ENCODE assay signal across 22 mouse cellular contexts in the genomic region with DNA sequence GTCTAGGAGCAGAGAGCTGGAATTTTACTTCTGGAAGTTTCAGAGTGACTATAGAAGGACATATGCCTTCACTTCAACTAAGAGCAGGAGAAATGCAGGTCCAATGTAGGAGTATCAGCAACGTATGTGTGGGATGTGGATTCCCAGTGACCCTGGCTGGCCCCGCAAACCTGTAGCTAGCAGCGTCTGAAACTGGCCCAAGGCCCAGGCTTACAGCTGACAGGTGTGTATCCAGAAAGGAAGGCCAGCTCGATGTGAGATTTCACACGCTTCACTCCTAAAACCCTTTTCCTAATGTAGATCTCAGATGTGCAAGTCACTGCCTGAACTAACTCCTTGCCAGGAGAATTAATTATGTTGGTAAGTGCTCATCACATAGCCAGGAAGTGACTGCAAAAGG.
DNase-seq lines count a peak whose midpoint lies in the region; ATAC-seq and TF ChIP-seq lines count a peak whose summit lies in the region.
"Had no signal": no experiment of that assay in that cellular context is flagged by ENCODE, and none has a peak within 500 bp of the region (broad histone marks: within the 10 kb centered on the region; RNA-seq: fewer than 3 reads in every experiment).

No protein-coding gene starts in this region.

- ATAC-seq in heart, embryonic 11.5 days (replicated peaks; ENCODE audit: insufficient number of reproducible peaks, low FRiP score, low TSS enrichment): no peak
- ATAC-seq in lung, postnatal 0 days: no peak
- ATAC-seq: forebrain, embryonic 13.5 days; hindbrain, embryonic 16.5 days; intestine, embryonic 16.5 days had no signal

- H3K4me3 ChIP-seq in heart, adult 2 months: no peak overlapping the region
- no peak overlapping the region for H3K4me3 ChIP-seq in heart, embryonic 11.5 days (ENCODE audit: low read depth, low read length)
- H3K4me3 ChIP-seq in lung, postnatal 0 days (ENCODE audit: low read depth, low read length): no peak overlapping the region
- H3K4me3 ChIP-seq: erythroblast, embryonic 14.5 days; forebrain, embryonic 13.5 days; layer of hippocampus, adult 2 months; liver, embryonic 13.5 days; midbrain, embryonic 10.5 days had no signal

- H3K9ac ChIP-seq in heart, adult 2 months (ENCODE audit: low read depth, low read length): no peak overlapping the region
- no peak overlapping the region for H3K9ac ChIP-seq in heart, embryonic 11.5 days (ENCODE audit: low read depth, low read length)
- H3K9ac ChIP-seq in lung, postnatal 0 days (replicated peaks; ENCODE audit: low read depth): no peak overlapping the region
- H3K9ac ChIP-seq: forebrain, embryonic 13.5 days; liver, embryonic 13.5 days; lung, embryonic 14.5 days had no signal

- TF ChIP-seq CTCF in heart, adult 2 months (IDR thresholded peaks at IDR 0.05): no peak
- no peak for TF ChIP-seq CTCF in lung, postnatal 0 days (IDR thresholded peaks at IDR 0.05)

- no peak overlapping the region for H3K4me2 ChIP-seq in heart, embryonic 11.5 days
- no peak overlapping the region for H3K4me2 ChIP-seq in lung, postnatal 0 days (replicated peaks; ENCODE audit: low read depth, low read length)
- H3K4me2 ChIP-seq: forebrain, embryonic 13.5 days; liver, embryonic 13.5 days; lung, embryonic 14.5 days had no signal

- no peaks in the 10 kb centered on the region for H3K4me1 ChIP-seq in heart, adult 2 months (ENCODE audit: control insufficient read depth, insufficient read depth, low read length)
- H3K4me1 ChIP-seq in heart, embryonic 11.5 days (ENCODE audit: control insufficient read depth, insufficient read depth, low read length): no peaks in the 10 kb centered on the region; the same call in 1 of the 2 replicates
- H3K4me1 ChIP-seq in lung, postnatal 0 days (ENCODE audit: insufficient read depth, low read depth, low read length): no peaks in the 10 kb centered on the region
- H3K4me1 ChIP-seq: forebrain, embryonic 13.5 days; liver, embryonic 13.5 days; midbrain, embryonic 10.5 days had no signal

- DNase-seq in heart, adult 2 months: peak; percentile 20 to 37
- peak; percentile 3 for DNase-seq in kidney, postnatal 4 days
- DNase-seq in kidney, postnatal 14 days: no peak
- DNase-seq in heart, postnatal 14 days: peak; percentile 32 to 34
- DNase-seq in lung, postnatal 0 days (ENCODE audit: low spot score): no peak
- no peak for DNase-seq in retina, embryonic 14.5 days (ENCODE audit: low spot score)
- DNase-seq: adrenal gland, postnatal 36 days; cerebellum, adult 2 months; cerebellum, postnatal 36 days; layer of hippocampus, postnatal 36 days; liver, embryonic 13.5 days; lung, embryonic 14.5 days; lung, postnatal 4 days; right cerebral cortex, adult 18-20 months; thymus, postnatal 14 days had no signal

- H3K79me2 ChIP-seq in heart, adult 2 months (replicated peaks; ENCODE audit: control insufficient read depth, insufficient read depth, low read length): no peaks in the 10 kb centered on the region

- H3K9me3 ChIP-seq in heart, embryonic 11.5 days (replicated peaks; ENCODE audit: control insufficient read depth, low read length): no peaks in the 10 kb centered on the region
- H3K9me3 ChIP-seq in lung, postnatal 0 days (ENCODE audit: low read length): no peaks in the 10 kb centered on the region
- H3K9me3 ChIP-seq: liver, embryonic 13.5 days had no signal

- TF ChIP-seq EP300 in heart, adult 2 months (IDR thresholded peaks at IDR 0.05; ENCODE audit: insufficient read depth, low read depth, low read length): no peak
- TF ChIP-seq EP300 in lung, postnatal 0 days (IDR thresholded peaks at IDR 0.05): no peak

- no peaks in the 10 kb centered on the region for H3K36me3 ChIP-seq in heart, adult 2 months (ENCODE audit: control insufficient read depth, insufficient read depth, low read length)
- no peaks in the 10 kb centered on the region for H3K36me3 ChIP-seq in heart, embryonic 11.5 days (ENCODE audit: control insufficient read depth, insufficient read depth, low read length)
- H3K36me3 ChIP-seq in lung, postnatal 0 days (ENCODE audit: insufficient read depth, low read length): no peaks in the 10 kb centered on the region
- H3K36me3 ChIP-seq: liver, embryonic 13.5 days; midbrain, embryonic 10.5 days had no signal

- intact Hi-C loops in heart, adult 2 months (cut with DNase I): no loop called here
- intact Hi-C loops in heart, postnatal 14 days (cut with DNase I): no loop called here

- no peak overlapping the region for H3K27ac ChIP-seq in heart, adult 2 months
- no peak overlapping the region for H3K27ac ChIP-seq in heart, embryonic 11.5 days (ENCODE audit: low read depth, low read length)
- no peak overlapping the region for H3K27ac ChIP-seq in lung, postnatal 0 days (ENCODE audit: low read length)
- H3K27ac ChIP-seq: forebrain, embryonic 13.5 days; layer of hippocampus, adult 2 months; liver, embryonic 13.5 days; midbrain, embryonic 10.5 days had no signal

- 48% methylated on average over 5 of the region's 5 CpGs for WGBS in heart, adult 2 months
- 68% methylated on average over 5 of the region's 5 CpGs for WGBS in heart, embryonic 11.5 days (ENCODE audit: insufficient replicate concordance)
- WGBS in lung, postnatal 0 days: 67% methylated on average over 5 of the region's 5 CpGs

- no peaks in the 10 kb centered on the region for H3K27me3 ChIP-seq in heart, adult 2 months (ENCODE audit: control insufficient read depth, insufficient read depth, low read length)
- no peaks in the 10 kb centered on the region for H3K27me3 ChIP-seq in heart, embryonic 11.5 days (ENCODE audit: control insufficient read depth, insufficient read depth, low read length)
- H3K27me3 ChIP-seq in lung, postnatal 0 days (replicated peaks; ENCODE audit: insufficient read depth, low read length): no peaks in the 10 kb centered on the region
- H3K27me3 ChIP-seq: forebrain, embryonic 13.5 days; liver, embryonic 13.5 days had no signal

- no peak for TF ChIP-seq POLR2A in heart, adult 2 months (IDR thresholded peaks at IDR 0.05; ENCODE audit: insufficient read depth, low read depth, low read length)

Comparison
In these comparisons a context has a peak if more than half of its experiments do, and no peak if none do; other contexts are left out.
1. DNase-seq: peak in heart, adult 2 months (2 of 2), kidney, postnatal 4 days (2 of 2) and heart, postnatal 14 days (2 of 2); none in kidney, postnatal 14 days (single experiment), lung, postnatal 0 days (single experiment) and retina, embryonic 14.5 days (single experiment).